Mouse (Mus musculus) 3T3-L1 (cell line): ENCODE data around the gene Pdcl.
A peak's percentile ranks its signal among the peaks of the same experiment; 100 is the strongest.

ENCODE experiments used
- DNase-seq: peaks from one replicate; pipeline ENCODE4 v3.0.0-alpha.2; 2015; ENCODE audit warnings: low read depth, low spot score

The Pdcl gene

DNA sequence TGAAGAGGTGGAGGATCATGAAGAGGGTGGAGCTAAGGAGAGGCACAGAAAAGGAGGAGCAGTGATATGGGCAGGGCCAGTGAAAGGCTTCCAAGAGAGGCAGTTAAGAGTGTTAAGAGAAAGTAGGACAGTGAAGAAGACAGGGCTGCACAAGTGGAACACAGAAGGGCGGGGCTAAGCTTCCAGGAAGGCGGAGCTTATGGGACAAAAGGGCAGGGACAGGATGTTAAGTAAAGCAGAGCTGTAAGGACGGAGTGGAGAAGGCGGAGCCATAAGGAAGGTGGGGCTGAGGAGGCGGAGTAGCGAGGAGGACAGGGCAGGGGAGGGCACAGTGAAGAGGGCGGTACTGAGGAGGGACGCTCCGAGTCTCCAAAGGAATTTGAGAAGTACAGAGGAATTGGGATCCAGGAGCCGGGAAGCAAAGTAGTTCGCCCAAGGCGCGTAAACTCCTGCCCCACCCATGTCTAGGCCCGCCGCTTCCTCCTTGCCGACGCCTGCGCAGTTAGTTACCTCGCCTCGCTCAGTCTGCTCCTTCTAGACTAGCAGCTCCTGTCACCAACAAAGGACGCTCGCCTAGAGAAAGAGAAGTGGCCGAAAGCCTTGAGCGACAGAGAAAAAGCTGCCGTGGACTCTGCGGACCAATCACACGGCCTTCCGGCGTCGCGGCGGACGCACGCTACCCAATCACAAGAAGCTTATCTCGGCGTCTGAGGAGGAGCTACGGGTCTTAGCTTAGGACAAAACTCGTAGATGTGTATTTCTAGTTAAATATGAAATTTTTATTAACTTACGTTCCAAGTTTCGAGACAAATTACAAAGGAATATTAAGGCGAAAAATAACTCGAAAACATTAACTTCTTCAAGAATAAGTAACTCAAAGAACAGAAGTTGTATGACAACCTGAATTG is at the start of gene Pdcl:
Gene Pdcl (minus strand): TSS at position 700 of the 908 bp plus-strand sequence.
- DNase-seq = peak; percentile 100

DNA sequence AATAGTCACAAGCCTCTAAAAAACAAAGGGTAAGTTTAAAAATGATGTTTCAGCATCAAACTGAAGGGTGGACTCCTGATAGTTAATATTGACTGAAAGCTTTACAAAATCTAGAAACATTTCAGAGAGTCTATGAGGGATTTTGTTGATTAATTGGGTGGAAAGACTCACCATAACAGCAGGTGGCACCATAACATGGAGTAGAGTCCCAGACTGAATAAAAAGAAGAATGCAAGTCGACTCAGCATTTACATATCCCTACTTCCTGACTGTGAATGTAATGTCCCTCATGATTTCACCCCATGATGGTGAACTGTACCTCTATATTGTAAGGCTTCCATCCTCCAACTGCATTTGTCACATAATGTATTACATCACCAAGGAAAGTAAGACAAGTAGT is 36.4 kb upstream of the Pdcl start:
- peak; percentile 44 for DNase-seq

DNA sequence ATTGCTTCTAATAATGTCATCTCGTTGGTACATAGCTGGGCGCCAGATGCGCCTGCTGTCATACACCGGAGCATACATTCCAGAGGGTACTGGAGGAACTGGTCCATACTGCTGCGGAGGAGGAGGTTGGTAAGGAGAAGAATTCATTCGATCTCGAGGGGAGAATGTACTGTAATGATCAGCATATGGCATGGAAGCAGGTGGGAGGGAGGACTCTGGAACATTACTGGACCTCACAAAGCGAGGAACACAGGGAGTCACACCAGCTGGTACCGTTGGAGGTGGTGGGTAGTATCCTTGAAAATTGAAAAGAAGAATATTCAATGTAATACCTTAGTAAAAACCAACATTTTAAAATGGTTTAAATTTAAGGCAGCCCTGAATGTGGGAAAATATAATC is 23.8 kb upstream of the Pdcl start:
- DNase-seq = no peak

DNA sequence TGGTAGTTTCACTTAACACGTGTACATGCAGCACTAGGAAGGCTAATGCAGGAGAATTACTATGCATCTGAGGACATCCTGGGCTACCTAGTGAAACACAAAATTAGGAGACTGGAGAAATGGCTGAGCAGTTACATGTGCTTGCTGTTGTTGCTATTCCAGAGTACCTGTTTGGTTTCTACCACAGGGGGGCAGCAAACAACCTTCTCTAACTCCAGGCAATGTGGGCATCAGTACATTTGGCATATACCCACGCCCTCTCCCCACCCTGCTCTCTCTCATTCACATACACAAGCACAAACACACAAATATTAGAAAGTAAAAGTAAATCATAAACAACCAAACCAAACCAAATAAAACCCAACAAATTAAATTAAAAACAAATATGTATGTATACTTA is 21.1 kb upstream of the Pdcl start:
- peak; percentile 86 for DNase-seq

DNA sequence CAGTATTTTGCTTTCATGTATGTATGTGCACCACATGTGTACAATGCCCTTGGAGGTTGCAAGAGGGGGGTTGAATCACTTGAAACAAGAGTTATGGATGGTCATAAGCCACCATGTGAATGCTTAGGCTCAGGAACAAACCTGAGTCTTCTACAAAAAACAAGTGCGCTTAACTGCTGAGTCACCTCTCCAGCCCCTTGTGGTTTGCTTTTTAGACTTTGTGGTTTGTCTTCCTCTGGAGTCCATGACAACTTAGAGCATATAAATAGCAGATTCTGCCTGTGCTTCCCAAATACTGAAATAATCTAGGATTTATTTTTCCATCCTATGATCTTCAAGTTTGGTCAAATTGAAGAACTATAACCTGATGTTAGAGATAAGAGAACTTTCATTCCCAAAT is 16.9 kb upstream of the Pdcl start:
- peak; percentile 94 for DNase-seq

DNA sequence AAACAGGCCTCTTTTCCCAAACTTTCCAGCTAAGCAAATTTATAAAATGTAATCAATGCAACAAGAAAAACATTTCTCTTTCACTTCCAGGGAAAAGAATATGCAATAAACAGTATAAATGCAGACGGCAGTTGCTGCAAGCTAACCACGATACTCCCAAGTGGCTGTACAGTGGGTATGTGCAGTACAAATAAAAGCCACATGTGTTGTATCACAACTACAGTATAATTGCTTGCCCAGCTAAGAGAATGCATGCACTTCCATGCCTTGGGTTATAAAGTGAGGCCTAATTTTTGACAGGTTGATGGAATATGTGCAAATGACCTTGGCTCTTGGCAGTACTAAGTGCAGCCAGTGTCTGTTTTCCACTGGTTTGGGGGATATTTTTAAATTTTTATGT is 11.5 kb upstream of the Pdcl start:
- DNase-seq = peak; percentile 71

DNA sequence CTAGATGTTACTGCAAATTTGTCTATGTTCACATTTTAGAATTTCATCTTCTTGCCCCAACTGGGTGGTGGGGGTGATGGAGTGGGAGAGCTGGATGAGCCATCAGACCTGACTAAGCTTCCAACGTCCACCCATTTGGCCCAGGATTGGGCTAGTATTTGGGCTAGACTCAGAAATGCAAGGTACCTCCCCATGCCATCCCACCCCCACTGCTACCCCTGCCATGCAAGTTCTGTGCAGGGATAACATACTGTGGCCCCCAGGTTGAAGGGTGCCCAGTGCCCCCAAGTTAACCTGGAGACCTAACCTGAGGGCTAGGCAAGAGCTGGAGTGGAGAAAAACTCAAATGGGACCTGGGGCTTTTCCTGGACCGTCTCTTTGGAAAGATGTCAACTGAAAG is 776 bp upstream of the Pdcl start:
- no peak for DNase-seq

DNA sequence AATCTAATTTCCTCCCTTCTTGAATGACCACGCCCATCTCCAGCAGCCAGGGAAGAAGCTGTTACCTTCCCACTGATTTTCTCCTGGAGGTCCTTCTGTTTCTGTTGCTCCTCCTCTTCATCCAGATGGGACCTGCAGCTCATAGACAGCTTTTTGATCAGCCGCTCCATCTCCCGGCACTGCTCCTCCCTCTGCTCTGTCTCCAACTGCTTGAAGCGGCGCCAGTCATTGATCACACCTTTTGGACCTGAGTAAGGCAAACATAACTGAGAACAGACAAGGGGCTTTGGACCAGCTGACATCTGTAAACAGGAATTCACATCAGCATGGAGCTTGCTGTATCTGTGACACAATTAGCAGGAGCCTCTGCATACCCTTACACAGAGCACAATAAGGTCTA is 3.6 kb downstream of the Pdcl start:
- DNase-seq = no peak

DNA sequence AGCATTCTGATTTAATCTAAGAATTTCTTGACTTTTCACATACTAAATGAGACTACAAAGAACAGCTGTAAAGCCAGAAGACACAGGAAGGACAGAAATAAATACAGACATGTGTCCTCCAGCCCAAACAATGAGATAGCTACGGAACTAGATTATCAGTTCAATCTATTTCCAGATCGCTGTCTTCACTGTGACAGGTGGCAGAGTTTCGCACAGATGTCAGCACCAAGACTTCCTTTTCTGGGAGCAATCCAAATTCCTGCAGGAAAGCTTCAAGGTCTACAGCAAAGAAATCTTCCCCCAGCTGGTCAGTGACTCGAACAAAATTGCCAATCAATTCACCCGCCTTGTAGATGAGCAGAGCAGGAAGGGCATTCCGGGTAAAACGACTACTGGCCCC is 7.5 kb downstream of the Pdcl start:
- DNase-seq = no peak

DNA sequence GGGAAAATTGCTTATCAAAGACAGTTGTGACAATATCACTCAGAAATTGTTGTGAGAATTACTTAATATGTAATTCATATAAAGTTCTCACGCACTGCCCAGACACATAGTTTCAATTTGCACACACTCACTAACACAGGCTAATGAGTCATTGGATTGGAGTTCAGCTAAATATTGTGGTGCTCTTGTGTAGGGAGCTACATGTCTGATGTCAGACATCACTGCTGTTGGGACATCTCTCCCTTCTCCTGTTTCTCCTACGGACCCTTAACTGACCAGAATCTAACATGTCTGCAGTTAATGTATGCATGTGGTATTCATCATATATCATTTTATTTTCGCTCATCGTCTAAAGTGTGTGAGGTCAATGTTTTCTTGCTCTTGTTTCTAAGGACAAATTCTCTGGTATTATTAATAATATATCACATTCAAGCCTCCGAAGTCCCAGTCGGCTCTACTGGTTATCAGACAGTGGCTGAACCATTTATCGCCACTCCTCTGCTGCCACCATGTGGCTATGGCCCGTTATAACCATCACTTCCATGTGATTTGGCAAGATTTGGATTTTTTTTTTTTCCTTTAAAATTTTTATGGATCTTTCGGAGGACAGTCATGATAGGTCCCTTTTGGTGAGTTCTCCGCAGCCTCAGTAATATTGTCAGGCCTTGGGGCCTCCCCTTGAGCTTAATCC is 20.5 kb downstream of the Pdcl start:
- peak; percentile 87 for DNase-seq

DNA sequence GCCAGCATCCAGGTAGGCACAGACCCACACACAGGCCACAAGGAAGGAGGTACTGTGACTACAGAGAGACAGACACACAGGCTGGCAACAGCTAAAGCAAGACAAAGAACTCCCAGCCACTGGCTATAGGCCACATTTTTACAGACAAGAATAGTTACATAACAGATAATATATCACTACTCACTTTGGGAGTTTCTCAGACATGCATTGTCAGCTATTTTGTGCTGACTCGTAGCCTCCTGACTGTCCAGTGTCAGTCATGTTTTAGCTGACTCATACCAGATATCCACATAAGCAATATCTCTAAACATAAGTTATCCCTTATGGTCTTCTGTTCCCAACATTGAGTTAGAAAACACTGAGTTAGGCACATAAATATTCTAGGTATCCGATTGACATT is 25.8 kb downstream of the Pdcl start:
- peak; percentile 79 for DNase-seq

DNA sequence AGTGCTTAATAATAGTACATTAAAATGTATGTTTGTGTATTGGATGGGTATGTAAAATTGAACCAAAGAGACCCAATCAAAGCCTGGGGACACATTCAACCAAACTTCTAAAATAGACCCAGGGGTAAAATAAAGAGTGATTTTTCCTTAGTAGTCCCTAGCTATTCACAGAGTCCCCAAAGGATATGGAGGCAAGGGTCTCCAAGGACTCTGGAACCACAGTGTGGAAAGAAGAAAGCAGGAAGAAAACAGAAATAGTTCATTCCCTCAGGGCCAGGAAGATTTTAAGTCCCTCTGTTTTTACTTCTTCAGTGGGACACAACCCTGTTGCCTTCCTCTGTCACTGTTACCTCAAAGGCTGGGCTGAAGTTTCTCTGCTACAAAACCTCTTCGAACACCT is 32.9 kb downstream of the Pdcl start, which contains the start of gene Olfr368:
Gene Olfr368 (plus strand): TSS at position 301 of the 400 bp plus-strand sequence.
- DNase-seq = no peak
